Mouse (Mus musculus): ENCODE measurements around the gene Pitpnm1. TPM values are rescaled to one million over a fixed set of nuclear protein-coding genes. Genes with fewer than 3 reads are reported as not detected.

Gene Pitpnm1
- polyA plus RNA-seq, 1 experiment from 2014 or later, result 81.1 TPM

DNA sequence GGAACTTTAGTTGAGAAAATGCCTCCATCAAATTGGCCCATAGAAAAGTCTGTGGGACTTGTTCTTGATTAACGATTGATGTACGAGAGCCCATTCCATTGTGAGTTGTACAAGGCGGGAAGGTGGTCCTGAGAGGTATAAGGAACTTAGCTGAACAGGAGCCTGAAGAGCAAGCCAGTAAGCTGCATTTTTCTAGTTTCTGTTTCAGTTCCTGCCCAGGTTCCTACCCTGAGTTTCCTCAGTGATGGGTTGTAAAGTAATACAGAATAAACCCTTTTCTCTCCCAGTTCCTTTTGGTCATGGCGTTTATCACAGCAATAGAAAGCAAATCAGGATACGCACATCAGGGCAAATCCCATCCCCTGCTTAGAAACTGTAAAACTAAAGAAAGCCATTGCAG is 38.1 kb downstream of the Pitpnm1 start:
- no peaks in the 10 kb centered on the region for H3K9me3 ChIP-seq
- 89% methylated on average over 5 of the region's 5 CpGs for WGBS
- no peak for ATAC-seq (ENCODE audit: low FRiP score, low read depth)

DNA sequence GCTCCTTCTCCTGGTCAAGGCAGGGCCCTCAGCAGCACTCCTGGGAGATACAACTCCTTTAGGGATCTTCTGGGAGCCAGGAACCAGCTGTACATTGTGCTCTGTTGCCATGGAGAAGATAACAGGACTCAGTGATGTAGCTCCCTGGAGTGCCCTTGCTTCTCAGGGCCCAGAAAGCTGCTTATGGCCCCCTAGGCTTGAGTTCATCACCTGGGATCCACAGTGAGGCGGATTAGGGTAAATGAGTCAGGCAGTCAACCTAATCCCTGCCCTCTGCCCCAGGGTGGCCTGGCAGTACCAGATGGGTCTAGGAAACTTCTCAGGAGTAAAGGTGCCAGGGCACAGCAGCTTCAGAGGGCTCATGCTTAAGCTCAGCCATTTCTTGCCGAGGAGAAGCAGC is 39.6 kb downstream of the Pitpnm1 start, which contains the start of gene Gpr152:
Gene Gpr152 (plus strand): TSS at position 342 of the 400 bp plus-strand sequence.
- no peaks in the 10 kb centered on the region for H3K9me3 ChIP-seq
- 58% methylated on average over 2 of the region's 2 CpGs for WGBS
- no peak within 1 kb of the TSS for H3K27ac ChIP-seq (replicated peaks)
- H3K4me3 ChIP-seq, result no peak within 1 kb of the TSS
- H3K4me1 ChIP-seq (replicated peaks), result 0 out of 2 replicates have a peak, but pooled peaks cover 5% of the 10 kb centered on the region
- ATAC-seq (ENCODE audit: low FRiP score, low read depth), result no peak
- H3K4me2 ChIP-seq, result no peak within 1 kb of the TSS
- H3K36me3 ChIP-seq, result no peaks in the 10 kb centered on the region
- H3K9ac ChIP-seq, result no peak within 1 kb of the TSS
- no peaks in the 10 kb centered on the region for H3K27me3 ChIP-seq

More for the DNA sequence above, 38.1 kb downstream of the Pitpnm1 start:
- H3K4me3 ChIP-seq, result no peak overlapping the region
- 0 out of 2 replicates have a peak, but pooled peaks cover 5% of the 10 kb centered on the region for H3K4me1 ChIP-seq (replicated peaks)
- no peaks in the 10 kb centered on the region for H3K27me3 ChIP-seq
- H3K9ac ChIP-seq, result no peak overlapping the region
- no peak overlapping the region for H3K27ac ChIP-seq (replicated peaks)
- no peaks in the 10 kb centered on the region; the same call in none of the 2 replicates for H3K36me3 ChIP-seq
- H3K4me2 ChIP-seq, result no peak overlapping the region

DNA sequence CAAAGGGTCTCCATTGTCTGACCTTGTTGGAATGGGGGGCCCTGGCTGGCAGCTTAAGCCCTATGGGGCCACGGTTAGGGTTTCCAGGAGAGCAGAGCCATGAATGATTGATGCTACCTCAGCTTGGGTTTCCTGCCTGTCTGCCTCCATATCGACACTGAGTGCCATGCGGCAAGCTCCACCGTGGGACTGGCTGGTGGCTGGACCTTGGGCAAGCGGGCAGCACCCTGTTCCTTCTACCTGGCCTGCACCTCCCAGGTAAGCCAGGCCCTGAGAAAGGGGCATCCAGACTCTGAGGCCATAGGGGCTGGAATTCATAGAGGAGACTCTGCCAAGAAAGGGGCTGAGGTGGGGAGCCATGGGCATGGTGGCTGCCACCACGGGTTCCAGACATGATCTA is 40.3 kb downstream of the Pitpnm1 start:
- H3K27ac ChIP-seq (replicated peaks), result no peak overlapping the region
- no peak overlapping the region for H3K4me3 ChIP-seq
- no peak for ATAC-seq (ENCODE audit: low FRiP score, low read depth)
- WGBS, result 82% methylated on average over 6 of the region's 6 CpGs
- H3K4me1 ChIP-seq (replicated peaks), result 0 out of 2 replicates have a peak, but pooled peaks cover 5% of the 10 kb centered on the region
- H3K4me2 ChIP-seq, result no peak overlapping the region
- no peak overlapping the region for H3K9ac ChIP-seq
- H3K36me3 ChIP-seq, result no peaks in the 10 kb centered on the region
- H3K27me3 ChIP-seq, result no peaks in the 10 kb centered on the region
- no peaks in the 10 kb centered on the region for H3K9me3 ChIP-seq

DNA sequence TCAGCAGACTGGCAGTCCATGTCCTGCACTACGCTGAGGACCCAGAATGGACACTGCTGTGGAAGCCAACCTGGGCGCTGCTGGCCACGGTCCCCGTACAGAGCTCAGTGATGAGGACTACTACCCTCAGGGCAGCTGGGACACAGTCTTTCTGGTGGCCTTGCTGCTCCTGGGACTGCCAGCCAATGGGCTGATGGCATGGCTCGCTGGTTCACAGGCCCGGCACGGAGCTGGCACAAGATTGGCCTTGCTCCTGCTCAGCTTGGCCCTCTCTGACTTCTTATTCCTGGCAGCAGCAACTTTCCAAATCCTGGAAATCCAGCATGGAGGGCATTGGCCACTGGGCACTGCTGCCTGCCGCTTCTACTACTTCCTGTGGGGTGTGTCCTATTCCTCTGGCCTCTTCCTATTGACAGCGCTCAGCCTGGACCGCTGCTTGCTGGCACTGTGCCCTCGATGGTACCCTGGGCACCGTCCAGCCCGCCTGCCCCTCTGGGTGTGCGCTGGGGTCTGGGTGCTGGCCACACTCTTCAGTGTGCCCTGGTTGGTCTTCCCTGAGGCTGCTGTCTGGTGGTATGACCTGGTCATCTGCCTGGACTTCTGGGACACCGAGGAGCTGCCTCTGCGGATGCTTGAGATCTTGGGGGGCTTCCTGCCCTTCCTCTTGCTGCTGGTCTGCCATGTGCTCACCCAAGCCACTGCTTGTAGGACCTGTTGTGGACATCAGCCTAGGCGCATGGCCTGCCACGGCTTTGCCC is 42.8 kb downstream of the Pitpnm1 start:
- H3K4me2 ChIP-seq, result no peak overlapping the region
- no peak overlapping the region for H3K4me3 ChIP-seq
- H3K4me1 ChIP-seq (replicated peaks), result peaks cover 6% of the 10 kb centered on the region
- WGBS, result 87% methylated on average over 18 of the region's 18 CpGs
- H3K27ac ChIP-seq (replicated peaks), result no peak overlapping the region
- no peaks in the 10 kb centered on the region for H3K27me3 ChIP-seq
- no peak for ATAC-seq (ENCODE audit: low FRiP score, low read depth)
- H3K36me3 ChIP-seq, result no peaks in the 10 kb centered on the region
- H3K9ac ChIP-seq, result no peak overlapping the region
- H3K9me3 ChIP-seq, result no peaks in the 10 kb centered on the region

DNA sequence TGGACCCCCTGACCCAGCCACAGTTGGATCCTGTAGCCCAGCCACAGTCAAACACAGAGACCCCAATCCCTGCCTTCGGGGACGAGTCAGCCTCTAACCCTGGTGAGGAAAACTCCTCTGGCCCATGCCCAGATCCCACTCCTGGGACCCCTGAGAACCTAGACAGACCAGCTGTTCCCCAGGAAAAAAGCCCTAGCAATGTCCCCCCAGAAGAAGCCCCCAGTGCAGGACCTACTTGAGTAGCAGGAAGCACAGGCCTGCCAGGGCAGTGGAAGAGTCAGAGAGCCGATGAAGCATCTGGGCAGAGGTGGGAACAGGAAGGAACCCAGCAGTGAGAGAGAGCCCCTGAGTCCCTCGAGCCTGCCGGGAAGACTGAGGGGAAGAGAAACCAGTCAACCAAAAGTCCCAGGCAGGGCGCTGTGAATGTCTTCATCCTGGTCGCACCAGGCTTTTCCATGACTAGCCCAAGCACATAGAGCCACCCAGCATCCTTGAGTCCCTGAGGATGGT is 44.0 kb downstream of the Pitpnm1 start, which contains the start of gene Cabp4:
Gene Cabp4 (minus strand): TSS at position 275 of the 510 bp plus-strand sequence.
- Histone ChIP-seq H3K4me3 (no peak within 1 kb of the TSS), H3K27ac (replicated peaks) (no peak within 1 kb of the TSS), H3K4me2 (no peak within 1 kb of the TSS), H3K4me1 (replicated peaks) (peaks cover 14% of the 10 kb centered on the region), H3K9me3 (no peaks in the 10 kb centered on the region), H3K36me3 (no peaks in the 10 kb centered on the region), H3K27me3 (no peaks in the 10 kb centered on the region), H3K9ac (no peak within 1 kb of the TSS)
- 89% methylated on average over 7 of the region's 7 CpGs for WGBS
- ATAC-seq (ENCODE audit: low FRiP score, low read depth), result no peak

DNA sequence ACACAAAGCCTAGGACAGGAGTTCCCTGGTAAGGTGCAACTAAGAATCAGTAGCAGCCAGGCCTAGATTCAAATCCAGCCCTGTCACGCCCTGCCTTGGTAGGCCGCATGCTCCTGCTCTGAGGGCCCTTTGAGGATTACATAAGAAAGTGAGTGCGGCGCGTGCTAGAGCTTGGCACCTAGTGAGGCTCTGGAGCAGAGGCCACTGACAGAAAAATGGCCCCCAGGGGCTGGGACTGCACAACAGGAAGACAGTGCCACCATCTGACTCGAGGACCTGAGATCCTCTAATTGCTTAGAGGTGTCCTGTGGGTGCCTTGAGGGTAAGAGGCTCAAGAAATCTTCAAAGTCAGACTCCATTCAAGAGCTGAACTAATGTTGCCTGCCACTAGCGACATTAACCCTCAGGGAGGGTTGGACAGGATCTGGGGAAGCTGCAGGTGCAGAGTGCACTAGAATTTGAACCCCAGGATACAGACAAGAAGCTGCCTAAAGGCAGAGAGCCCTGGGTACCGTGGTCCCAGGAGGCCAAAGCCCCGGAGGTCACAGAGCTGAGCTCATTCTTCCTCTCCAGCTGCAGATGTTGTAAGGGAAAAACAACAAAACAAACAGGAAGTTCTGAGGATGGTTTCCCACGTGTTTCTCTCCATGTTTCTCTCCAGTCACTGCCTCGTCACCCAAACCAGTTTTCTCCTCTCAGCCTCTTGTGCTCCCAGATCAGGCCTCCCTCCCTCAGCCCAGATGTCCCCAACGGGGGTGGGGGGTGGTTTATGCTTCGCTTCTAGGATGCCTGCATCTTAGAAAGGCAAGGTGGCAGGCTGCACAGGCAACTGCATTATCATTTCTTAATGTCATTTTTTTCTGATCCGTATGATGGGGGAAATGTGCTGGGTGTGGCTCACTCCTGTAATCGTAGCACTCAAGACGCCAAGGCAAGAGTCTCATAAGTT is 45.0 kb downstream of the Pitpnm1 start:
- no peak overlapping the region for H3K27ac ChIP-seq (replicated peaks)
- H3K36me3 ChIP-seq, result no peaks in the 10 kb centered on the region
- no peak overlapping the region for H3K9ac ChIP-seq
- H3K9me3 ChIP-seq, result no peaks in the 10 kb centered on the region
- no peak overlapping the region for H3K4me3 ChIP-seq
- no peaks in the 10 kb centered on the region for H3K27me3 ChIP-seq
- 83% methylated on average over 16 of the region's 16 CpGs for WGBS
- H3K4me1 ChIP-seq (replicated peaks), result peaks cover 19% of the 10 kb centered on the region
- no peak overlapping the region for H3K4me2 ChIP-seq
- no peak for ATAC-seq (ENCODE audit: low FRiP score, low read depth)

DNA sequence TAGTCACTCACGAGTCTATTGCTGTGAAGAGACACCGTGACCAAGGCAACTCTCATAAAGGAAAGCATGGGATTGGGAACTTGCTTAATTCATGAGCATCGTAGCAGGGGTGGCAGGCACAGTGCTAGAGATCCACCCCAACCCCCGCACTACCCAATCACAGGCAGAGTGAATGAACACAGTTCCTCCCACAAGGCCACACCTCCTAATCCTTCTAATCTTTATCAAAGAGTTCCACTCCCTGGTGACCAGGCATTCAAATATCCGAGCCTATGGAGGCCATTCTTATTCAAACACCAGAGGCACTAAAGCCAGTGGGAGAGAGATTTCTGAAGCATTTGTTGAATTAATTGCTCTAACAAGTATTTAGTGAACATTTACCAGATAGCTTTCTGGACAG is 46.1 kb downstream of the Pitpnm1 start:
- Histone ChIP-seq H3K9ac (no peak overlapping the region), H3K27me3 (no peaks in the 10 kb centered on the region), H3K4me1 (replicated peaks) (peaks cover 24% of the 10 kb centered on the region), H3K27ac (replicated peaks) (no peak overlapping the region), H3K36me3 (peaks cover under 1% of the 10 kb centered on the region; the same call in 1 of the 2 replicates), H3K4me2 (no peak overlapping the region), H3K4me3 (no peak overlapping the region), H3K9me3 (no peaks in the 10 kb centered on the region)
- WGBS, result 88% methylated on average over 5 of the region's 5 CpGs
- ATAC-seq (ENCODE audit: low FRiP score, low read depth), result no peak

DNA sequence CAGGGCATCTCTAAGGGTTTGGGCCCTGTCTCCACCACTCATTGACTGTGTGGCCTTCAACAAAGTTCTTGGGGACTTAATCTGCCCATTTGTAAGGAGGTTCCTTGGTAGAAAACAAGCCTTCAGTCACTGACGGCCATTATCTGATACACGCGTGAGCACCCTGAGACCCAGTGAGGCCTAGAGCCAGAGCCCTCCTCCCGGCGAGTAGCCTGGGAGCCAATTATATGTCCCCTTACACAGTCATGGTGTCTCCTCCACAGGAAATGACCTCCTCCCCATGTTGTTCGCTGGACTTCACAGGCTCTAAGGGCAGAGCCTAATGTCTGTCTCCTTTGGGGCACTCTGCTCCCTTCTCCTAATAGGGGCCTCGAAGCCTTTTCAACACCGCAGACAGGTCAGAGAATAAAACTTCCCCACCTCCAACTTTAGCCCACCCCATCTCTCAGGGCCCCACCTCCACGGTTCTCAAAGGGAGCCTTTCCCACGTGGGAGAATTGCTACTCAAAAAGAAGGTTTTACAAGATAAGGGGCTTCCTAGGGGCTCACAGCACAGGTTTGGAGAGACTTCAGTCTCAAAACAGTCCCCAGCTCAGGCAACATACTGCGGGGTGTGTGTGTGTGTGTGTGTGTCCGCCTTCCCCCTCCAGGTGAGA is 46.7 kb downstream of the Pitpnm1 start:
- no peak for ATAC-seq (ENCODE audit: low FRiP score, low read depth)
- peaks cover 5% of the 10 kb centered on the region; the same call in 1 of the 2 replicates for H3K36me3 ChIP-seq
- no peaks in the 10 kb centered on the region for H3K27me3 ChIP-seq
- WGBS, result 61% methylated on average over 12 of the region's 12 CpGs
- H3K4me3 ChIP-seq, result no peak overlapping the region
- peaks cover 26% of the 10 kb centered on the region for H3K4me1 ChIP-seq (replicated peaks)
- H3K4me2 ChIP-seq, result no peak overlapping the region
- no peaks in the 10 kb centered on the region for H3K9me3 ChIP-seq
- H3K9ac ChIP-seq, result no peak overlapping the region
- no peak overlapping the region for H3K27ac ChIP-seq (replicated peaks)

DNA sequence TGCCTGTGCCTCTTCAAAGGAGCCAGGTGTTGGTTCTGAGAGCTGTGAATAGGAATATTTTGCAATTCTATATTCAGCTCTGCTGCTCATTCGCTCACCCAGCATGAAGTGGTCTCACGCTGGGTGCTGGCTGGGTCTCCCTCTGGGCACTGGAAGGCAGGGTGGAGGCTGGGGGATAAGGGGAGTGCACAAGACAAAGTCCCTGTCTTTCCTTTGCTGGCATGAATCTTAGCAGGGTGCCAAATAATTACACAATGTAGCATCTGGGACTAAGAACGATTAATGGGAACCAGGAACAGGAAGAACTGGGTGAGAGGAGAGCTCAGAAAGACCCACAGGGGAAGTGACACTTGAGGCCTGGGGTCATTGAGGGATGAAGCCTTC is 47.2 kb downstream of the Pitpnm1 start:
- Histone ChIP-seq H3K36me3 (peaks cover 5% of the 10 kb centered on the region; the same call in 1 of the 2 replicates), H3K27me3 (no peaks in the 10 kb centered on the region), H3K9me3 (no peaks in the 10 kb centered on the region), H3K4me2 (no peak overlapping the region), H3K4me1 (replicated peaks) (peaks cover 26% of the 10 kb centered on the region), H3K9ac (no peak overlapping the region), H3K4me3 (no peak overlapping the region), H3K27ac (replicated peaks) (no peak overlapping the region)
- WGBS, result 43% methylated on average over 3 of the region's 3 CpGs
- no peak for ATAC-seq (ENCODE audit: low FRiP score, low read depth)

DNA sequence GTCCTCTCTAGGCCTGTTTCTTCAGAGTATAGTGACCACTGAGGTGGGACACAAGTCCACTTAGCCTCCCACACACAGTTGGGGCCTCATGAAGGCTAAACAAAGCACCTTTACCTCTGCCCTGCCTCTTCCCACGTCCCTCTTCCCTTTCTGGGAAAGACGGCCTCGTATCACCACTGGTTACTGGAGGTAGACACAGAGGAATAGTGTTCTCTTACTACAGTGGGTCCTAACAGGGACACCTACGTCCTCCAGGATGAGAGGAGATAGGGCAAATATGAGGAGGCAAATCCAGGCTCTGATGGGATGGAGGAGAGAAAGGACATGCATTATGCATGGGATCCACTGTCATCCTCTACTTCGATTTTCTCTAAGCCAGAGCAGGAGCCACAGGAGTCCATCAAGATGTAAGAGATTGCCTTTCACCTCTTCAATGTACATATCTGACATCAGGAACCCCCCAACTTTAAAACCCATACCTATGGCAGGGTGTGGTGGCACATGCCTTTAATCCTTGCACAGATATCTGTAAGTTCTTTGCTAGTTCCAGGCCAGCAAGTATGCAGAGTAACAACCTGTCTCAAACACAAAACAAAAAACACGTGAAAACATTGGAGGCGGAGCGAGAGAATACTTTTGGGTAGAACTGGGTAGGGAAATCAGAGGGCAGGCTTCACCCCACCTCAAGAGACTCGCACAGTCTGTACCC is 48.1 kb downstream of the Pitpnm1 start:
- peak overlapping the region; percentile 81 for H3K4me3 ChIP-seq
- peak overlapping the region; percentile 82 for H3K4me2 ChIP-seq
- peaks cover 5% of the 10 kb centered on the region; the same call in 1 of the 2 replicates for H3K36me3 ChIP-seq
- H3K9ac ChIP-seq, result peak overlapping the region; percentile 87
- no peaks in the 10 kb centered on the region for H3K27me3 ChIP-seq
- H3K4me1 ChIP-seq (replicated peaks), result peaks cover 26% of the 10 kb centered on the region
- peak overlapping the region; percentile 74 for H3K27ac ChIP-seq (replicated peaks)
- WGBS, result 35% methylated on average over 9 of the region's 9 CpGs
- no peaks in the 10 kb centered on the region for H3K9me3 ChIP-seq
- peak; percentile 36 for ATAC-seq (ENCODE audit: low FRiP score, low read depth)

DNA sequence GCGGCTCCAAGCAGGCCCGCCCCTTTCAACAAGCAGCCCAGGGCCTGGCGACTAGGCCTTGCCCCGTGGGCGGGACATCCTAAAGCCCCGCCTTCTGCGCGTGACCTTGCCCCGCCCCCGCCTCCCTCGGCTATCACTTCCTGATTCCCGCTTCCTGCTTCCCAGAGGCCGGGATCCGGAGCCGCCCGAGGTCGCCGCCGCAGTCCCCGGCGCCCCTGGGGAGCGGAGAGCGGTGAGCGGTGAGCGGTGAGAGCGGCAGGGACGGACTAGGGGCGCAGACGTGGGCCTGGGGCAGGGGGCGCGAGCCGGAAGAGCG is 48.7 kb downstream of the Pitpnm1 start, which contains the start of gene Coro1b:
Gene Coro1b (plus strand): TSS at position 129 of the 316 bp plus-strand sequence.
- ATAC-seq (ENCODE audit: low FRiP score, low read depth), result peak; percentile 94
- Histone ChIP-seq H3K4me2 (peak within 1 kb of the TSS; percentile 82), H3K27ac (replicated peaks) (peak within 1 kb of the TSS; percentile 74), H3K9ac (peak within 1 kb of the TSS; percentile 87), H3K27me3 (no peaks in the 10 kb centered on the region), H3K4me1 (replicated peaks) (peaks cover 26% of the 10 kb centered on the region), H3K36me3 (peaks cover 5% of the 10 kb centered on the region; the same call in 1 of the 2 replicates), H3K9me3 (no peaks in the 10 kb centered on the region), H3K4me3 (peak within 1 kb of the TSS; percentile 81)
- WGBS, result under 1% methylated on average over 33 of the region's 33 CpGs
